Mouse (Mus musculus) midbrain, embryonic 11.5 days (tissue): ENCODE measurements around the gene Rbfox2. TPM values are rescaled to one million over a fixed set of nuclear protein-coding genes. Genes with fewer than 3 reads are reported as not detected.
A peak's percentile ranks its signal among the peaks of the same experiment; 100 is the strongest.
"Not testable (repeated sequence)": the region's sequence is repeated elsewhere in the genome, so short reads cannot be mapped to it uniquely, and the experiment has no call there.

Experiments used
- ATAC-seq: fragments of 200-750 bp; cut with Nextera tagmentation; 2 replicates; pipeline ENCODE4 v1.8.0; 2017; ENCODE audit warnings: moderate TSS enrichment, moderate library complexity; ENCODE audit not compliant: low FRiP score
- DNase-seq: peaks from one replicate; pipeline ENCODE4 v3.0.0; 2015; ENCODE audit warnings: low spot score; ENCODE audit errors: missing footprints
- H3K27ac ChIP-seq: fragments of 300-500 bp; sonication (generic); 2 replicates; pipeline ENCODE4 v1.5.1; 2014; ENCODE audit warnings: low read depth, low read length
- H3K27me3 ChIP-seq: fragments of 300-500 bp; sonication (generic); 2 replicates; pipeline ENCODE4 v1.6.1; 2014; ENCODE audit warnings: mild to moderate bottlenecking, low read length, moderate library complexity, mixed read lengths; ENCODE audit not compliant: control insufficient read depth, insufficient read depth
- H3K36me3 ChIP-seq: fragments of 300-500 bp; sonication (generic); 2 replicates; pipeline ENCODE4 v1.6.1; 2014; ENCODE audit warnings: mild to moderate bottlenecking, low read length, moderate library complexity, mixed read lengths; ENCODE audit not compliant: control insufficient read depth, insufficient read depth
- H3K4me1 ChIP-seq: fragments of 300-500 bp; sonication (generic); 2 replicates; pipeline ENCODE4 v1.6.1; 2014; ENCODE audit warnings: low read length; ENCODE audit not compliant: control insufficient read depth, insufficient read depth
- H3K4me2 ChIP-seq: fragments of 300-500 bp; sonication (generic); 2 replicates; pipeline ENCODE4 v1.6.1; 2014; ENCODE audit warnings: mild to moderate bottlenecking, moderate library complexity
- H3K4me3 ChIP-seq: fragments of 300-500 bp; sonication (generic); 2 replicates; pipeline ENCODE4 v1.5.1; 2014; ENCODE audit warnings: low read depth, low read length
- H3K9ac ChIP-seq: fragments of 300-500 bp; sonication (generic); 2 replicates; pipeline ENCODE4 v1.6.1; 2014; ENCODE audit warnings: low read length
- H3K9me3 ChIP-seq: fragments of 300-500 bp; sonication (generic); 2 replicates; pipeline ENCODE4 v1.6.1; 2016; ENCODE audit warnings: low read length; ENCODE audit not compliant: control insufficient read depth
- WGBS: fragments of 180-500 bp; shearing (Covaris S2); extraction: QIAGEN DNeasy Blood & Tissue Kit; methylation state at CpG from one replicate; pipeline ENCODE4 v1.1.7; 2014; 5-methylcytosine and 5-hydroxymethylcytosine counted together
- polyA plus RNA-seq: library from polyadenylated mRNA; unstranded; fragments of >200 nt; fragmentation: Nextera tagmentation; extraction: Ambion mirVana; gene quantifications from 2 replicates; pipeline ENCODE4 v1.2.1, GENCODE M21; 2014

Rbfox2 gene
- polyA plus RNA-seq, 1 experiment from 2014 or later = 73.2 TPM

- H3K4me1 ChIP-seq = no peaks in the 10 kb centered on the region
- no peak overlapping the region for H3K4me3 ChIP-seq
- H3K27ac ChIP-seq = no peak overlapping the region
- ATAC-seq = no peak
- no peak overlapping the region for H3K9ac ChIP-seq
- H3K36me3 ChIP-seq = peaks cover 4% of the 10 kb centered on the region
- no peak overlapping the region for H3K4me2 ChIP-seq
- no peaks in the 10 kb centered on the region for H3K27me3 ChIP-seq
- 80% methylated on average over 4 of the region's 4 CpGs for WGBS
- H3K9me3 ChIP-seq = no peaks in the 10 kb centered on the region
- peak; percentile 78 for DNase-seq
Measured at GRCm38 (mm10) chr15:77072556-77073163, 234.1 kb downstream of the Rbfox2 start.

GRCm38 (mm10) chr15:77071501-77071900, 235.3 kb downstream of the Rbfox2 start:
- Histone ChIP-seq H3K9me3 (no peaks in the 10 kb centered on the region), H3K4me2 (no peak overlapping the region), H3K4me1 (no peaks in the 10 kb centered on the region), H3K27me3 (no peaks in the 10 kb centered on the region), H3K4me3 (no peak overlapping the region), H3K36me3 (no peaks in the 10 kb centered on the region), H3K27ac (no peak overlapping the region), H3K9ac (no peak overlapping the region)
- WGBS = 27% methylated on average over 10 of the region's 10 CpGs
- DNase-seq = peak; percentile 88
- ATAC-seq = peak; percentile 50; the same call in 1 of the 2 replicates

- Histone ChIP-seq H3K9ac (no peak overlapping the region), H3K36me3 (no peaks in the 10 kb centered on the region), H3K4me2 (no peak overlapping the region), H3K9me3 (no peaks in the 10 kb centered on the region), H3K4me3 (no peak overlapping the region), H3K4me1 (no peaks in the 10 kb centered on the region), H3K27ac (no peak overlapping the region), H3K27me3 (no peaks in the 10 kb centered on the region)
- ATAC-seq = no peak
- WGBS = 89% methylated on average over 11 of the region's 11 CpGs
- DNase-seq = peak; percentile 81
Measured at GRCm38 (mm10) chr15:77070745-77071268, 236.0 kb downstream of the Rbfox2 start.

GRCm38 (mm10) chr15:77069019-77069418, 237.8 kb downstream of the Rbfox2 start:
- Histone ChIP-seq H3K27me3 (no peaks in the 10 kb centered on the region), H3K4me1 (no peaks in the 10 kb centered on the region), H3K4me3 (no peak overlapping the region), H3K36me3 (no peaks in the 10 kb centered on the region), H3K9me3 (no peaks in the 10 kb centered on the region), H3K4me2 (no peak overlapping the region), H3K27ac (no peak overlapping the region), H3K9ac (no peak overlapping the region)
- DNase-seq = peak; percentile 68
- ATAC-seq = no peak
- WGBS = 87% methylated on average over 3 of the region's 3 CpGs

- peak; percentile 45 for DNase-seq
- H3K27me3 ChIP-seq = no peaks in the 10 kb centered on the region
- H3K4me3 ChIP-seq = no peak overlapping the region
- H3K27ac ChIP-seq = no peak overlapping the region
- H3K4me2 ChIP-seq = no peak overlapping the region
- H3K4me1 ChIP-seq = no peaks in the 10 kb centered on the region
- no peak for ATAC-seq
- no peaks in the 10 kb centered on the region for H3K9me3 ChIP-seq
- no peaks in the 10 kb centered on the region for H3K36me3 ChIP-seq
- WGBS = 77% methylated on average over 3 of the region's 3 CpGs
- H3K9ac ChIP-seq = no peak overlapping the region
Measured at GRCm38 (mm10) chr15:77068439-77068861, 238.4 kb downstream of the Rbfox2 start.

- Histone ChIP-seq H3K27me3 (no peaks in the 10 kb centered on the region), H3K36me3 (no peaks in the 10 kb centered on the region), H3K4me2 (no peak overlapping the region), H3K9me3 (no peaks in the 10 kb centered on the region), H3K4me1 (no peaks in the 10 kb centered on the region), H3K27ac (no peak overlapping the region), H3K4me3 (no peak overlapping the region), H3K9ac (no peak overlapping the region)
- ATAC-seq (no peak), DNase-seq (no peak)
- 87% methylated on average over 6 of the region's 6 CpGs for WGBS
Measured at GRCm38 (mm10) chr15:77066233-77066632, 240.6 kb downstream of the Rbfox2 start.

GRCm38 (mm10) chr15:77065259-77065852, 241.4 kb downstream of the Rbfox2 start:
- no peak overlapping the region for H3K9ac ChIP-seq
- H3K27me3 ChIP-seq = no peaks in the 10 kb centered on the region
- 95% methylated on average over 6 of the region's 6 CpGs for WGBS
- no peak overlapping the region for H3K4me2 ChIP-seq
- H3K4me3 ChIP-seq = no peak overlapping the region
- no peaks in the 10 kb centered on the region for H3K4me1 ChIP-seq
- no peaks in the 10 kb centered on the region for H3K9me3 ChIP-seq
- H3K36me3 ChIP-seq = no peaks in the 10 kb centered on the region
- DNase-seq (no peak), ATAC-seq (no peak)
- no peak overlapping the region for H3K27ac ChIP-seq

- no peak for DNase-seq
Measured at GRCm38 (mm10) chr15:77062746-77063145, 244.1 kb downstream of the Rbfox2 start.

GRCm38 (mm10) chr15:77059416-77059815, 247.4 kb downstream of the Rbfox2 start:
- not testable (repeated sequence) for DNase-seq, H3K4me1 ChIP-seq, H3K4me3 ChIP-seq, H3K36me3 ChIP-seq, H3K9me3 ChIP-seq, H3K27me3 ChIP-seq, ATAC-seq, H3K27ac ChIP-seq, H3K4me2 ChIP-seq, H3K9ac ChIP-seq
- 94% methylated on average over 4 of the region's 4 CpGs for WGBS

More at GRCm38 (mm10) chr15:77062746-77063145, 244.1 kb downstream of the Rbfox2 start:
- ATAC-seq = no peak
- no peak overlapping the region for H3K4me3 ChIP-seq
- H3K9me3 ChIP-seq = no peaks in the 10 kb centered on the region
- H3K9ac ChIP-seq = no peak overlapping the region
- no peaks in the 10 kb centered on the region for H3K36me3 ChIP-seq
- H3K4me1 ChIP-seq = no peaks in the 10 kb centered on the region
- H3K27me3 ChIP-seq = no peaks in the 10 kb centered on the region
- no peak overlapping the region for H3K27ac ChIP-seq
- H3K4me2 ChIP-seq = no peak overlapping the region
